Mouse (Mus musculus) testis, adult 2 months (tissue): Measurements from ENCODE around the gene Spaca6. TPM values are rescaled to one million over a fixed set of nuclear protein-coding genes. Genes with fewer than 3 reads are reported as not detected.

Experiments
- H3K27ac ChIP-seq: fragments of 200-500 bp; 2 replicates; pipeline ENCODE4 v1.5.1; 2012; ENCODE audit warnings: low read depth, low read length; ENCODE audit not compliant: control insufficient read depth, insufficient read depth
- H3K27me3 ChIP-seq: fragments of 200-500 bp; 2 replicates; pipeline ENCODE4 v1.6.1; 2012; ENCODE audit warnings: mild to moderate bottlenecking, low read length, moderate library complexity; ENCODE audit not compliant: control insufficient read depth, insufficient read depth
- H3K36me3 ChIP-seq: fragments of 200-500 bp; 2 replicates; pipeline ENCODE4 v1.6.1; 2012; ENCODE audit warnings: mild to moderate bottlenecking, low read length; ENCODE audit not compliant: control insufficient read depth, insufficient read depth
- H3K4me1 ChIP-seq: fragments of 200-500 bp; 2 replicates; pipeline ENCODE4 v1.6.1; 2012; ENCODE audit warnings: low read length; ENCODE audit not compliant: control insufficient read depth, insufficient read depth
- H3K4me3 ChIP-seq: fragments of 200-500 bp; 2 replicates; pipeline ENCODE4 v1.5.1; 2012; ENCODE audit warnings: low read depth, mild to moderate bottlenecking, low read length, moderate library complexity, mixed read lengths; ENCODE audit not compliant: control insufficient read depth
- CTCF ChIP-seq: fragments of 200-500 bp; IDR thresholded peaks from 2 replicates; pipeline ENCODE4 v1.5.1; 2012; ENCODE audit warnings: low read depth, mild to moderate bottlenecking, inconsistent platforms, low read length, moderate library complexity; ENCODE audit not compliant: control insufficient read depth, insufficient read depth, insufficient replicate concordance
- POLR2A ChIP-seq: fragments of 200-500 bp; IDR thresholded peaks from 2 replicates; pipeline ENCODE4 v1.6.1; 2012; ENCODE audit warnings: low read depth, mild to moderate bottlenecking, inconsistent platforms, low read length, moderate library complexity; ENCODE audit not compliant: control insufficient read depth
- polyA plus RNA-seq: library from polyadenylated mRNA; depleted of rRNA; stranded (reverse); fragments of >200 nt; gene quantifications from 2 replicates; pipeline ENCODE4 v1.2.3, GENCODE M21; 2012; rRNA removed

Spaca6 gene
- polyA plus RNA-seq, 1 experiment = 148 TPM

- Histone ChIP-seq H3K36me3 (no peaks in the 10 kb centered on the region), H3K27ac (no peak within 1 kb of the TSS), H3K4me1 (no peaks in the 10 kb centered on the region), H3K4me3 (no peak within 1 kb of the TSS), H3K27me3 (no peaks in the 10 kb centered on the region)
- no peak for TF ChIP-seq CTCF
- no peak for TF ChIP-seq POLR2A
Measured at GRCm38 (mm10) chr17:17887774-17888248, 60.9 kb downstream of the Spaca6 start, which contains the start of the genes Fpr2 and Fpr3. Fpr2 (plus strand) TSS chr17:17887824. Fpr3 (plus strand) TSS chr17:17887852.

- H3K27ac ChIP-seq = no peak overlapping the region
- no peak overlapping the region for H3K4me3 ChIP-seq
- no peaks in the 10 kb centered on the region for H3K36me3 ChIP-seq
- H3K4me1 ChIP-seq = no peaks in the 10 kb centered on the region
- no peak for TF ChIP-seq POLR2A
- no peak for TF ChIP-seq CTCF
- no peaks in the 10 kb centered on the region for H3K27me3 ChIP-seq
Measured at GRCm38 (mm10) chr17:17889732-17890425, 62.9 kb downstream of the Spaca6 start.

Other genes starting within 250 kb of the Spaca6 start
- 2.6 and 3.5 TPM in 2 replicates for gene Lnpep, start 202.1 kb upstream of the Spaca6 start, polyA plus RNA-seq
- 0.05 TPM in 2 replicates for gene Vmn2r90, start 123.4 kb upstream of the Spaca6 start, polyA plus RNA-seq
- not detected in 2 replicates for gene Has1, start 28.0 kb downstream of the Spaca6 start, polyA plus RNA-seq
- gene Fpr1, start 56.8 kb downstream of the Spaca6 start, polyA plus RNA-seq = not detected in 2 replicates
- not detected in 2 replicates for gene Fpr2, start 60.7 kb downstream of the Spaca6 start, polyA plus RNA-seq
- gene Fpr3, start 60.7 kb downstream of the Spaca6 start, polyA plus RNA-seq = not detected in 2 replicates
- gene Fpr-rs4, start 194.6 kb downstream of the Spaca6 start, polyA plus RNA-seq = not detected in 2 replicates
- gene Vmn2r124, start 222.3 kb downstream of the Spaca6 start, polyA plus RNA-seq = not detected in 2 replicates